Mouse (Mus musculus) 3T3-L1 (cell line): ENCODE data around the gene Dyrk1a.

Experiments used
- DNase-seq: peaks from one replicate; pipeline ENCODE4 v3.0.0-alpha.2; 2015; ENCODE audit warnings: low read depth, low spot score

The Dyrk1a gene

GRCm38 (mm10) chr16:94559282-94559681, 10.5 kb upstream of the Dyrk1a start:
- no peak for DNase-seq

GRCm38 (mm10) chr16:94559782-94560181, 10.0 kb upstream of the Dyrk1a start:
- DNase-seq: no peak

DNA sequence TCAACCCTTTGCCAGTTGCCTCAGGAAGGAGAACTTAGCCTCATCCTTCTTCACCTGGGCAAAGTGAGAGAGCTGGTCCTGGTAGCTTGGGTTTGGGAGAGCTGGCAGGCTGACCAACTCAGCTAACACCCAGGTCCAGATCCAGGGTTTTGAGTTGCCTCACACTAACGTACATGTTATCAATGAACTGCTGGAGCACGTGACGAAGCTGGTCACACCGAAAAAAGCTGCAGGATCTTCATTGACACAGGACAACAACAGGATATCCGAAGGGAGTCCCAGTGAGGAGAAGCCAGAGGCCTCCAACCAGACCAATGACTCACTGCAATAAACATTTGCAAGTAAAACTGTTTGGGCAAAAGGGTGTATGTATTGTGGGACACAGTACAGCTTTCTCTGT, 9.2 kb upstream of the Dyrk1a start:
- DNase-seq: no peak

- no peak for DNase-seq
Observed at GRCm38 (mm10) chr16:94566124-94566523, 3.7 kb upstream of the Dyrk1a start.

GRCm38 (mm10) chr16:94566834-94567585, 2.8 kb upstream of the Dyrk1a start:
- no peak for DNase-seq

- DNase-seq: no peak
Observed at GRCm38 (mm10) chr16:94567751-94568150, 2.1 kb upstream of the Dyrk1a start.

DNA sequence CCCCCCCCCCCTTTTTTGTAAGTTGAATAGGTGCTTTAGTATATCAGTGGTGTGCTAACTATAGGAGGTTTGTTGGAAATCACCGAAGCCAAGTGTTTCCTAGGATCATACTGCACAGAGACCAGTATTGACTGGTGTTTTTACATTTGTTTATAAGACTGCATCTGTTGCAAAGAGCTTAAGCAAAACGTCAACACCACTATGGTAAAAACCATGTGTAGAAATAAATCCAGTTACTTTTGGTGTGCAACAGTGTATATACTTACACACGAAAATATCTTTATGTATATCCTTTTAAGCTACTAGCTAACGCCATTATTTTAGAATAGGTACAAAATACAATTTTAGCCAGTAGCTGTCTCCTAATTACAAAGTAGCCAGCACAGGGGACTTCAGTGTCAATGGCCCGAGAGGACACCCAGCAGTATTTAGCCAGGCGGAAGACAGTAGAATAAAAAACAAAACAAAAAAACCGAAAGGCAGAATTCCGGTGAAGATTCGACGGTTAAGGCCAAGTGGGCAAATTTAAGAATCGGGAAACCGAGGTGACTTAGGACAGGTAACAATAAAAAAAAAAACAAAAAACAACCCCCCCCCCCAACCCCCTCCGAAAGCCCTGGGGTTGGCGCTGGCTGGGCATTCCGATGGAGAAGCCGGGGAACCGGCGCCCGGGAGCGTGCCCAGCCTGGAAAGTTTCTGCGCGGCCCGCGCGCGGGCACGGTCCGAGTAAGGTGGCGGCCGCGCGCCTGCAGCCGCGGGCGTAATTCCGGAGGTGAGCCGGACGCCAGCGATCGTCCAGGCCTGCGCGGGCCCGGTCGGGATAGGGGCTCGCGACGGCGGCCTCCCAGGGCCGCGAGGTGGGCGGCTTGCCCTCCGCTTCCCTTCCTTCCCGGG, 1.2 kb upstream of the Dyrk1a start:
- peak; percentile 77 for DNase-seq

DNA sequence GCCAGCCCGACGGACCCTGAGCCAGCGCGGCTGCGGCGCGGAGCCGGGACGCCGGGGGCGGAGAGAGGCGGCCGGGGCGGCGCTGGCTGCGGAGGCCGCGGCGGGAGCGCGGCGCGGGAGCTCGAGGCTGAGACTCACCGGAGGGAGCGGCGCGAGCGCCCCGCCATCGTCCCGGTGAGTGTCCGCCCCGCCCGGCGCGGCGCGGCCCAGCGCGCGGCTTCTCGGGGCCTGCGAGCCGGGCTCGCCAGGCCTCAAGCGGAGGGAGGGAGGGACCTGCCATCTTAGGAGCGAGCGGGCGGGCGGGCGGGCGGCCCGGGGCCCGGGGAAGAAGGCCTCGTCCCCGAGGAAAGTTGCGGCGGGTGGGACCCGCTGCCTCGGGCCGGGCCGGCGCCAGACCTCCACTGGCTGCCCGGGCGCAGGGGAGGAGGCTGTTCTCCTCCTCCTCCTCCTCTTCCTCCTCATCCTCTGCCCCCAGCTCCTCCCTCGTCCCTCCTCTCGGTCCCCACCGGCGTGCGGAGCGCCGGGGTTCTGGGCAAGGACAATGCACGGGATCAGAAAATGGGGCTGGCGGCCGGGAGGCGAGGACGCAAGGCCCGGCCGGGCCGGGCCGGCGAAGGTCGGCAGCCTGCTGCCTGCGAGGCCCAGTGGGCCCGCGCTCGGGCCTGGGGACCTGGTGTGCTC, 691 bp downstream of the Dyrk1a start:
- DNase-seq: no peak

GRCm38 (mm10) chr16:94571111-94571993, 1.5 kb downstream of the Dyrk1a start:
- DNase-seq: peak; percentile 65

GRCm38 (mm10) chr16:94572422-94572821, 2.6 kb downstream of the Dyrk1a start:
- peak; percentile 40 for DNase-seq

- DNase-seq: no peak
Observed at GRCm38 (mm10) chr16:94574025-94574717, 4.4 kb downstream of the Dyrk1a start.

DNA sequence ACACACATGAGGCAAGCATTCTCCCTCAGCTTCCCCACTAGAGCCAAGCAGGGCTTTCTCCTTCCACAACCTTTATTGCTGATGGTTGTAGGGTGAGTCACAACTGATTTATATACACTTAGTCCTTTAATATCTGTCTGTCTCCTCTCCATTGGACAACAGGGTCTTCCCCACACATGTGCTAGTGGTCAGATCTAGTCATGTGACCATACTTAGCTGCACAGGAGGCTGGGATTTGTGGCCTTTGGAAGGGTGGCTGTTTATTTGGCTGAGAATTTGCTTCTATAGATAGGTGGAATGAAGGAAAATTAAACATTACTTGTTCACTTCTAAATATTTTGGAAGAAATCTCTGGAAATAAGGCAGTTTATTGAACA, 4.9 kb downstream of the Dyrk1a start:
- peak; percentile 73 for DNase-seq

GRCm38 (mm10) chr16:94575757-94576156, 5.9 kb downstream of the Dyrk1a start:
- DNase-seq: no peak

- DNase-seq: no peak
Observed at GRCm38 (mm10) chr16:94579348-94579747, 9.5 kb downstream of the Dyrk1a start.

- no peak for DNase-seq
Observed at GRCm38 (mm10) chr16:94580844-94581405, 11.1 kb downstream of the Dyrk1a start.

GRCm38 (mm10) chr16:94586349-94586990, 16.7 kb downstream of the Dyrk1a start:
- peak; percentile 69 for DNase-seq

DNA sequence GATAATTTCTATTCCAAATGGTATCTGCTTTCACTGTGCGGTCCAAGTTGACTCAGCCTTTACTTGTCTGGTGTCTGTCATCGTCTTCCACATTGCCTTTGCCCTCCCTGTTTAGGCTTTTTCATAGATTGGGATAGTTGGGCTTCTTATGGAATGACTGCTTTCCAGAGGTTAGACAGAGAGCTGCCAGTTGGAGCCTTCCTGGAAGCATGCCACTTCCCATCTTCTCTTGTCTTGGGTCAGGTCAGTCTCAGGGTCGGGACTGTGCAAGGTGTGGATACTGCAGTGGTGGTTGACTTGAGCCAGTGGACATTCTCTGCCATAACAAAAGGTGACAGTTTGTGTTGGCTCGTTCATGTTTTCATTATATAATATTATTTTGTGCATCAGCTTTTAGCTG, 17.7 kb downstream of the Dyrk1a start:
- DNase-seq: no peak

- DNase-seq: no peak
Observed at GRCm38 (mm10) chr16:94588171-94588570, 18.4 kb downstream of the Dyrk1a start.

DNA sequence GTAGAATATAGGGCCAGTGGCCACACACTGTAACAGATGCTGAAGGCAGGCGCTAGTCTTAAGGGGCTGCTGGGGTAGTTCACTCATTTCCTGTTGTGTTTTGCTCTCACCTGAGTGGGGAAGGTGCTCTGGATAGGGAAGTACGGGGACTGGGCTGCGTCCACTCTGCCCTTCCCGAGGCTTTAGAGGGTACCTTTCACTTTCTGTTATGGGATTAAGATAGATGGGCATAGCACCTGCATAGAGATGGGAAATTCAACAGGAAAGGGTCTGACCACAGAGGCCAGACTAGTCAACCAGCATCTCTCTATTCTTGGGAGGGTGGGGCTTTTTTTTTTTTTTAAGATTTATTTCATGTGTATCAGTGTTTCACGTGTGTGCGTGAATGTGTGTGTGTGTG, 19.2 kb downstream of the Dyrk1a start:
- no peak for DNase-seq

GRCm38 (mm10) chr16:94589648-94590047, 19.8 kb downstream of the Dyrk1a start:
- no peak for DNase-seq
